Mouse (Mus musculus) liver, embryonic 11.5 days (tissue): ENCODE results near the gene Ryr2. TPM values are rescaled to one million over a fixed set of nuclear protein-coding genes. Genes with fewer than 3 reads are reported as not detected.

Experiments used
- ATAC-seq: fragments of 200-750 bp; cut with Nextera tagmentation; replicated peaks from 2 replicates; pipeline ENCODE4 v1.8.0; 2017; ENCODE audit warnings: moderate number of reproducible peaks, mild to moderate bottlenecking, moderate TSS enrichment, moderate library complexity; ENCODE audit not compliant: low FRiP score
- DNase-seq: peaks from one replicate; pipeline ENCODE4 v3.0.0-alpha.2; 2017; ENCODE audit warnings: low spot score
- H3K27ac ChIP-seq: fragments of 300-500 bp; sonication (generic); 2 replicates; pipeline ENCODE4 v1.5.1; 2014; ENCODE audit warnings: mild to moderate bottlenecking, low read depth, low read length, control low read depth
- H3K27me3 ChIP-seq: fragments of 300-500 bp; sonication (generic); replicated peaks from 2 replicates; pipeline ENCODE4 v1.6.1; 2014; ENCODE audit warnings: low read length, mixed read lengths; ENCODE audit not compliant: control insufficient read depth, insufficient read depth
- H3K36me3 ChIP-seq: fragments of 300-500 bp; sonication (generic); 2 replicates; pipeline ENCODE4 v1.6.1; 2014; ENCODE audit warnings: mild to moderate bottlenecking, low read length, moderate library complexity, mixed read lengths; ENCODE audit not compliant: control insufficient read depth, insufficient read depth
- H3K4me1 ChIP-seq: fragments of 300-500 bp; sonication (generic); replicated peaks from 2 replicates; pipeline ENCODE4 v1.6.1; 2014; ENCODE audit warnings: low read length, mixed read lengths; ENCODE audit not compliant: control insufficient read depth, insufficient read depth
- H3K4me2 ChIP-seq: fragments of 300-500 bp; sonication (generic); 2 replicates; pipeline ENCODE4 v1.6.1; 2014; ENCODE audit warnings: mild to moderate bottlenecking, control low read depth, moderate library complexity
- H3K4me3 ChIP-seq: fragments of 300-500 bp; sonication (generic); 2 replicates; pipeline ENCODE4 v1.5.1; 2014; ENCODE audit warnings: low read depth, low read length, control low read depth
- H3K9ac ChIP-seq: fragments of 300-500 bp; sonication (generic); 2 replicates; pipeline ENCODE4 v1.6.1; 2014; ENCODE audit warnings: low read depth, low read length, control low read depth
- H3K9me3 ChIP-seq: fragments of 300-500 bp; sonication (generic); 2 replicates; pipeline ENCODE4 v1.6.1; 2016; ENCODE audit warnings: low read length, inconsistent platforms, mixed read lengths; ENCODE audit not compliant: control insufficient read depth
- WGBS: fragments of 180-500 bp; shearing (Covaris S2); extraction: QIAGEN DNeasy Blood & Tissue Kit; methylation state at CpG from one replicate; pipeline ENCODE4 v1.1.7; 2014; 5-methylcytosine and 5-hydroxymethylcytosine counted together
- polyA plus RNA-seq: library from polyadenylated mRNA; unstranded; fragments of >200 nt; fragmentation: Nextera tagmentation; extraction: Ambion mirVana; gene quantifications from 2 replicates; pipeline ENCODE4 v1.2.1, GENCODE M21; 2014

The Ryr2 gene
- polyA plus RNA-seq, 1 experiment from 2014 or later, result 0.88 TPM

- H3K9ac ChIP-seq, result no peak overlapping the region
- ATAC-seq, result no peak
- no peaks in the 10 kb centered on the region for H3K4me1 ChIP-seq
- no peak overlapping the region for H3K4me2 ChIP-seq
- H3K36me3 ChIP-seq, result no peaks in the 10 kb centered on the region
- H3K27me3 ChIP-seq, result no peaks in the 10 kb centered on the region
- WGBS, result 77% methylated on average over 4 of the region's 4 CpGs
- no peak overlapping the region for H3K4me3 ChIP-seq
- no peak overlapping the region for H3K27ac ChIP-seq
- H3K9me3 ChIP-seq, result no peaks in the 10 kb centered on the region
- DNase-seq, result no peak
Observed at GRCm38 (mm10) chr13:11681802-11682201, 424.9 kb downstream of the Ryr2 start.

- no peaks in the 10 kb centered on the region for H3K36me3 ChIP-seq
- H3K27ac ChIP-seq, result no peak overlapping the region
- no peaks in the 10 kb centered on the region for H3K4me1 ChIP-seq
- H3K9ac ChIP-seq, result no peak overlapping the region
- no peak overlapping the region for H3K4me3 ChIP-seq
- H3K9me3 ChIP-seq, result no peaks in the 10 kb centered on the region
- H3K27me3 ChIP-seq, result no peaks in the 10 kb centered on the region
- H3K4me2 ChIP-seq, result no peak overlapping the region
- no peak for DNase-seq
- ATAC-seq, result no peak
Observed at GRCm38 (mm10) chr13:11662815-11663214, 443.9 kb downstream of the Ryr2 start.

- Histone ChIP-seq H3K4me1 (no peaks in the 10 kb centered on the region), H3K27ac (no peak overlapping the region), H3K36me3 (no peaks in the 10 kb centered on the region), H3K27me3 (no peaks in the 10 kb centered on the region), H3K4me3 (no peak overlapping the region), H3K9me3 (no peaks in the 10 kb centered on the region), H3K9ac (no peak overlapping the region), H3K4me2 (no peak overlapping the region)
- ATAC-seq (no peak), DNase-seq (no peak)
- WGBS, result 94% methylated on average over 1 of the region's 1 CpGs
Observed at GRCm38 (mm10) chr13:11644846-11645245, 461.9 kb downstream of the Ryr2 start.

GRCm38 (mm10) chr13:11636383-11636782 is 470.4 kb downstream of the Ryr2 start:
- Histone ChIP-seq H3K36me3 (no peaks in the 10 kb centered on the region), H3K9ac (no peak overlapping the region), H3K27me3 (no peaks in the 10 kb centered on the region), H3K9me3 (no peaks in the 10 kb centered on the region), H3K4me3 (no peak overlapping the region), H3K27ac (no peak overlapping the region), H3K4me1 (no peaks in the 10 kb centered on the region), H3K4me2 (no peak overlapping the region)
- ATAC-seq, result no peak
- no peak for DNase-seq
- WGBS, result 84% methylated on average over 5 of the region's 5 CpGs

- H3K36me3 ChIP-seq, result no peaks in the 10 kb centered on the region
- no peak overlapping the region for H3K27ac ChIP-seq
- no peaks in the 10 kb centered on the region for H3K4me1 ChIP-seq
- no peaks in the 10 kb centered on the region for H3K9me3 ChIP-seq
- 78% methylated on average over 7 of the region's 7 CpGs for WGBS
- no peak overlapping the region for H3K4me2 ChIP-seq
- H3K4me3 ChIP-seq, result no peak overlapping the region
- ATAC-seq (no peak), DNase-seq (no peak)
- no peak overlapping the region for H3K9ac ChIP-seq
- no peaks in the 10 kb centered on the region for H3K27me3 ChIP-seq
Observed at GRCm38 (mm10) chr13:11624513-11624912, 482.2 kb downstream of the Ryr2 start.

- no peak overlapping the region for H3K4me2 ChIP-seq
- DNase-seq (no peak), ATAC-seq (no peak)
- H3K27ac ChIP-seq, result no peak overlapping the region
- no peaks in the 10 kb centered on the region for H3K9me3 ChIP-seq
- H3K9ac ChIP-seq, result no peak overlapping the region
- H3K27me3 ChIP-seq, result no peaks in the 10 kb centered on the region
- H3K4me1 ChIP-seq, result no peaks in the 10 kb centered on the region
- no peak overlapping the region for H3K4me3 ChIP-seq
- 82% methylated on average over 9 of the region's 9 CpGs for WGBS
- no peaks in the 10 kb centered on the region for H3K36me3 ChIP-seq
Observed at GRCm38 (mm10) chr13:11595431-11595830, 511.3 kb downstream of the Ryr2 start.

GRCm38 (mm10) chr13:11585283-11585682 is 521.5 kb downstream of the Ryr2 start:
- DNase-seq, result no peak
- Histone ChIP-seq H3K4me2 (no peak overlapping the region), H3K9me3 (no peaks in the 10 kb centered on the region), H3K4me1 (no peaks in the 10 kb centered on the region), H3K27ac (no peak overlapping the region), H3K27me3 (no peaks in the 10 kb centered on the region), H3K9ac (no peak overlapping the region), H3K4me3 (no peak overlapping the region), H3K36me3 (no peaks in the 10 kb centered on the region)
- no peak for ATAC-seq
- WGBS, result 44% methylated on average over 7 of the region's 7 CpGs

- ATAC-seq, result no peak
- no peak overlapping the region for H3K4me2 ChIP-seq
Observed at GRCm38 (mm10) chr13:11572552-11572951, 534.2 kb downstream of the Ryr2 start.

GRCm38 (mm10) chr13:11567376-11567775 is 539.4 kb downstream of the Ryr2 start:
- Histone ChIP-seq H3K27ac (no peak overlapping the region), H3K4me3 (no peak overlapping the region), H3K9ac (no peak overlapping the region), H3K27me3 (no peaks in the 10 kb centered on the region), H3K9me3 (no peaks in the 10 kb centered on the region), H3K36me3 (no peaks in the 10 kb centered on the region), H3K4me2 (no peak overlapping the region), H3K4me1 (no peaks in the 10 kb centered on the region)
- no peak for ATAC-seq
- DNase-seq, result no peak

More at GRCm38 (mm10) chr13:11572552-11572951, 534.2 kb downstream of the Ryr2 start:
- no peaks in the 10 kb centered on the region for H3K4me1 ChIP-seq
- no peak overlapping the region for H3K27ac ChIP-seq
- H3K36me3 ChIP-seq, result no peaks in the 10 kb centered on the region
- no peaks in the 10 kb centered on the region for H3K9me3 ChIP-seq
- no peak overlapping the region for H3K4me3 ChIP-seq
- no peak overlapping the region for H3K9ac ChIP-seq
- 49% methylated on average over 2 of the region's 2 CpGs for WGBS
- no peaks in the 10 kb centered on the region for H3K27me3 ChIP-seq
- no peak for DNase-seq
